Mouse (Mus musculus) T-cell, adult 66 days (primary cell): Measurements from ENCODE around the gene Olfr520. TPM values are rescaled to one million over a fixed set of nuclear protein-coding genes. Genes with fewer than 3 reads are reported as not detected.

Source experiments
- total RNA-seq, 2 experiments: library from RNA; stranded (reverse); gene quantifications; 3 replicates in 1 of 2; 4 replicates in 1 of 2; pipeline ENCODE4 v1.2.4; 2023

Gene Olfr520
- not detected for total RNA-seq

DNA sequence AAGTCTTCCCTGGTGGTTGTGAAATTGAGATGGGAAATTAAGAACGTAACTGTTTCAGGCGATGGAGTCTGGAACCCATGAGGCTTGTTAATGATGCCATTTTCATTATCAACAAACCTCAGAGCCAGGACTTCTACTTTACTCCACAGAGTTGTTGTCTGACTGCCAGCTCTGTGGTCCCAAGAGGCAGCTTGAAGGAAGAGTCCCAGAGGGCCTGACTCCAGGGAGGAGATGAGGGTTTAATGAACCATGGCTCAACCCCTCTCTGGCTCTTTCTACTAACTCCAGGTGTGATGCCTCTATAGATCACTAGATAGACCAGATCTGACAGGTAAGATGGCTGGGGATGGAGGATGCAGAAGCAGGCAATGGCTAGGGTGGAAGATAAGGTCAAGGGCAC is at the start of gene Olfr520:
Olfr520 (plus strand) TSS at position 301 of the 400 bp plus-strand sequence.

DNA sequence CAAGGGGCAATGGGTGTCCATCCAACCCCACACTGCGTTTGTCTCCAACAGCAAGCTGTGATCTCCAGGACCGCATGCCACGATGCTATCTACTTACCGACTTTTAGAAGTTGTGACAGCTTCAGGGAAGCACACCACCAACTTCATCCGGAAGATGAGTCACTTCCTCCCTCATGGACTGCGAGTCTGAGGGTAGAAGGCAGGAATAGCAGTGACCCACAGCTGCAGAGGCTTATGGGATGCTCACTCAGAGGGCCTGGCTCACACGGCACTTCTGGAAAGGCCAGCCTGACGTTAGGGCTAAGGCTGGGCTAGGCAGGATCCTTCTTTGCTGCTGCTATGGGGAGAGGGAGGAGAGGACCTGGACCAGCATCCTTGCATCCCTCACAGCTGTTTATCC is 18.9 kb upstream of the Olfr520 start, which contains the start of gene Slco2b1:
Slco2b1 (minus strand) TSS at position 175 of the 400 bp plus-strand sequence.

DNA sequence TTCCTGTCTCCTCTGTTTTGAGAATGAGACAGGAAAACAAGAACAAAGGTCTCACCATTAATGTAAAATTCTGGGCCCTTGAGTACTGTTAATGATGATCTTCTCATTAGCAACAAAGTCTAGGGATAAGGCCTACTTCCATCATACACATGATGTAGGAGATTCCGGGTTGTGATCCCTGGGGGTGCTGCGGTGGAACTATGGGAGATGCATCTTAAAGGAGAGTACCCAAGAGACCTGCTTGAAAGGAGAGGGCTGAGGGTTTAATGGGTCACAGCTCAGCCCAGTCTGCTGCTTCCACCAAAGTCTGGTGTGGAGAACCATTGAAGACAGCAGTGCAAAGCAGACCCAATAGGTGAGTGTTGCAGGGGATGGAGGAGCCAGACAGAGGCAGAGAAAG is 33.1 kb downstream of the Olfr520 start, which contains the start of gene Olfr521:
Olfr521 (plus strand) TSS at position 301 of the 400 bp plus-strand sequence.

Other genes starting within 250 kb of the Olfr520 start
- 1,000 to 10,000 TPM; 1,613 to 1,712 TPM for gene Rps3, start 246.5 kb upstream of the Olfr520 start, total RNA-seq
- 10 to 100 TPM; 93.7 to 98.7 TPM for gene Arrb1, start 194.8 kb upstream of the Olfr520 start, total RNA-seq
- gene Tpbgl, start 103.2 kb upstream of the Olfr520 start, total RNA-seq: 1 to 10 TPM; 3.3 to 4.3 TPM
- gene Slco2b1, start 18.9 kb upstream of the Olfr520 start, total RNA-seq: under 1 TPM; 0.27 to 0.47 TPM
- gene Olfr521, start 33.2 kb downstream of the Olfr520 start, total RNA-seq: not detected
- 1 to 10 TPM; 5.5 to 7.6 TPM for gene Neu3, start 98.1 kb downstream of the Olfr520 start, total RNA-seq
- gene Xrra1, start 128.8 kb downstream of the Olfr520 start, total RNA-seq: not detected
- 100 to 1,000 TPM; 116 to 119 TPM for gene Spcs2, start 133.2 kb downstream of the Olfr520 start, total RNA-seq